ENCODE assay signal across 9 mouse cellular contexts in genomic region chr5:125113029-125113428, GRCm38 (mm10).
DNase-seq lines count a peak whose midpoint lies in the region; ATAC-seq lines count a peak whose summit lies in the region.
"Had no signal": no experiment of that assay in that cellular context is flagged by ENCODE, and none has a peak within 500 bp of the region (broad histone marks: within the 10 kb centered on the region; RNA-seq: fewer than 3 reads in every experiment).

No protein-coding gene starts in this region.

- no peak overlapping the region for H3K4me2 ChIP-seq in heart, embryonic 15.5 days
- H3K4me2 ChIP-seq in forebrain, embryonic 13.5 days = no peak overlapping the region
- no peak overlapping the region for H3K4me2 ChIP-seq in limb, embryonic 15.5 days

- DNase-seq in heart, adult 8-10 months (ENCODE audit: low spot score) = no peak
- peak; percentile 43 for DNase-seq in NIH3T3 (ENCODE audit: low read depth)
- DNase-seq in B cell, adult 2 months = no peak
- DNase-seq in gastrocnemius, adult 18-20 months (ENCODE audit: low spot score) = no peak
- no peak for DNase-seq in yolk sac, embryonic 10.5 days (ENCODE audit: low spot score)
- DNase-seq: thymus, postnatal 25 days had no signal

- ATAC-seq in heart, embryonic 15.5 days (replicated peaks; ENCODE audit: insufficient number of reproducible peaks, insufficient read depth, low FRiP score, low read depth) = 0 out of 2 replicates have a peak, but pooled peaks have one; percentile 22
- ATAC-seq in forebrain, embryonic 13.5 days = peak; percentile 79
- no peak; the same call in 1 of the 2 replicates for ATAC-seq in limb, embryonic 15.5 days (ENCODE audit: insufficient number of reproducible peaks, low FRiP score, low TSS enrichment, low read depth)

- H3K27ac ChIP-seq in heart, embryonic 15.5 days = peak overlapping the region; percentile 66
- H3K27ac ChIP-seq in forebrain, embryonic 13.5 days = peak overlapping the region; percentile 90
- peak overlapping the region; percentile 85 for H3K27ac ChIP-seq in limb, embryonic 15.5 days

- 40% methylated on average over 5 of the region's 5 CpGs for WGBS in heart, embryonic 15.5 days
- 47% methylated on average over 5 of the region's 5 CpGs for WGBS in forebrain, embryonic 13.5 days
- WGBS in limb, embryonic 15.5 days = 31% methylated on average over 5 of the region's 5 CpGs

- no peaks in the 10 kb centered on the region for H3K27me3 ChIP-seq in heart, embryonic 15.5 days
- H3K27me3 ChIP-seq in forebrain, embryonic 13.5 days = no peaks in the 10 kb centered on the region
- no peaks in the 10 kb centered on the region for H3K27me3 ChIP-seq in limb, embryonic 15.5 days

- H3K9ac ChIP-seq in heart, embryonic 15.5 days = peak overlapping the region; percentile 40; the same call in 1 of the 2 replicates
- peak overlapping the region; percentile 34; the same call in 1 of the 2 replicates for H3K9ac ChIP-seq in forebrain, embryonic 13.5 days
- H3K9ac ChIP-seq in limb, embryonic 15.5 days = no peak overlapping the region

- no peak overlapping the region for H3K4me3 ChIP-seq in heart, embryonic 15.5 days
- H3K4me3 ChIP-seq in forebrain, embryonic 13.5 days = no peak overlapping the region
- H3K4me3 ChIP-seq in limb, embryonic 15.5 days = no peak overlapping the region

- peaks cover 30% of the 10 kb centered on the region for H3K4me1 ChIP-seq in heart, embryonic 15.5 days (replicated peaks)
- H3K4me1 ChIP-seq in forebrain, embryonic 13.5 days = peaks cover 45% of the 10 kb centered on the region
- H3K4me1 ChIP-seq in limb, embryonic 15.5 days = peaks cover 58% of the 10 kb centered on the region

- no peaks in the 10 kb centered on the region for H3K9me3 ChIP-seq in heart, embryonic 15.5 days (replicated peaks)
- H3K9me3 ChIP-seq in forebrain, embryonic 13.5 days (replicated peaks) = no peaks in the 10 kb centered on the region; the same call in 1 of the 2 replicates
- no peaks in the 10 kb centered on the region for H3K9me3 ChIP-seq in limb, embryonic 15.5 days

- peaks cover 31% of the 10 kb centered on the region for H3K36me3 ChIP-seq in heart, embryonic 15.5 days
- H3K36me3 ChIP-seq in forebrain, embryonic 13.5 days (ENCODE audit: poor library complexity, severe bottlenecking) = peaks cover 74% of the 10 kb centered on the region
- peaks cover 59% of the 10 kb centered on the region for H3K36me3 ChIP-seq in limb, embryonic 15.5 days
